Mouse (Mus musculus) C2C12 (cell line): ENCODE results near the gene Ccn1. TPM values are rescaled to one million over a fixed set of nuclear protein-coding genes. Genes with fewer than 3 reads are reported as not detected.

Source experiments
- H3K27me3 ChIP-seq: one replicate; pipeline ENCODE4 v1.6.1; 2011; ENCODE audit not compliant: control insufficient read depth, insufficient read depth, insufficient read length
- H3K36me3 ChIP-seq: one replicate; pipeline ENCODE4 v1.6.1; 2011; ENCODE audit not compliant: control insufficient read depth, insufficient read depth
- H3K4me3 ChIP-seq: one replicate; pipeline ENCODE4 v1.5.1; 2011; ENCODE audit warnings: mild to moderate bottlenecking, control low read depth; ENCODE audit not compliant: poor library complexity, insufficient read depth, severe bottlenecking
- H3K79me2 ChIP-seq: one replicate; pipeline ENCODE4 v1.6.1; 2011; ENCODE audit not compliant: control insufficient read depth, insufficient read depth
- H3K79me3 ChIP-seq: one replicate; pipeline ENCODE4 v1.6.1; 2011; ENCODE audit warnings: low read depth, control low read depth
- H3ac ChIP-seq: one replicate; pipeline ENCODE3; 2011; ENCODE audit warnings: low read depth; ENCODE audit not compliant: control insufficient read depth, insufficient read length
- CEBPB ChIP-seq: IDR thresholded peaks from one replicate; pipeline ENCODE4 v1.6.1; 2011; ENCODE audit warnings: low read depth, mild to moderate bottlenecking, control low read depth, moderate library complexity
- CTCF ChIP-seq: IDR thresholded peaks from one replicate; pipeline ENCODE4 v1.5.1; 2011; ENCODE audit not compliant: control insufficient read depth, insufficient read depth, insufficient read length
- FOSL1 ChIP-seq: IDR thresholded peaks from one replicate; pipeline ENCODE4 v1.8.0; 2011; ENCODE audit warnings: mild to moderate bottlenecking, low read length; ENCODE audit not compliant: poor library complexity, insufficient read depth, severe bottlenecking
- MAX ChIP-seq: IDR thresholded peaks from one replicate; pipeline ENCODE4 v1.6.1; 2011; ENCODE audit warnings: mild to moderate bottlenecking, control low read depth
- MYOD1 ChIP-seq: IDR thresholded peaks from one replicate; pipeline ENCODE4 v1.6.1; 2011; ENCODE audit warnings: low read depth; ENCODE audit not compliant: control insufficient read depth, insufficient read length
- MYOG ChIP-seq: IDR thresholded peaks from one replicate; pipeline ENCODE4 v1.6.1; 2011; ENCODE audit not compliant: control insufficient read depth, insufficient read length; ENCODE audit errors: extremely low read depth
- USF1 ChIP-seq: IDR thresholded peaks from one replicate; pipeline ENCODE4 v1.6.1; 2011; ENCODE audit warnings: low read depth, mild to moderate bottlenecking, control low read depth, moderate library complexity
- polyA plus RNA-seq: library from polyadenylated mRNA; unstranded; fragments of >200 nt; fragmentation: generic; extraction: Trizol; gene quantifications from one replicate; pipeline ENCODE4 v1.2.1, GENCODE M21; 2012; ENCODE audit warnings: missing spikeins

Ccn1 gene
- polyA plus RNA-seq, 1 experiment, result 280 TPM

- Histone ChIP-seq H3K4me3 (peak overlapping the region; percentile 43), H3K79me2 (peaks cover 76% of the 10 kb centered on the region), H3K79me3 (peaks cover 41% of the 10 kb centered on the region), H3ac (peak overlapping the region; percentile 89), H3K36me3 (peaks cover 28% of the 10 kb centered on the region), H3K27me3 (no peaks in the 10 kb centered on the region)
- no peak for TF ChIP-seq MAX
- no peak for TF ChIP-seq CEBPB
- no peak for TF ChIP-seq MYOG
- no peak for TF ChIP-seq MYOD1
- no peak for TF ChIP-seq FOSL1
- no peak for TF ChIP-seq USF1
- no peak for TF ChIP-seq CTCF
These were observed 2.7 kb upstream of the Ccn1 start for GRCm38 (mm10) chr3:145652322-145653131.

- H3K27me3 ChIP-seq, result no peaks in the 10 kb centered on the region
- peak overlapping the region; percentile 89 for H3ac ChIP-seq
- H3K36me3 ChIP-seq, result peaks cover 33% of the 10 kb centered on the region
- TF ChIP-seq USF1 (no peak), FOSL1 (no peak), CEBPB (no peak), MAX (no peak), CTCF (no peak), MYOG (no peak), MYOD1 (no peak)
- peaks cover 82% of the 10 kb centered on the region for H3K79me2 ChIP-seq
- H3K4me3 ChIP-seq, result peak overlapping the region; percentile 43
- peaks cover 45% of the 10 kb centered on the region for H3K79me3 ChIP-seq
These were observed 2.2 kb upstream of the Ccn1 start for GRCm38 (mm10) chr3:145651978-145652321.

- H3K36me3 ChIP-seq, result peaks cover 37% of the 10 kb centered on the region
- H3ac ChIP-seq, result peak overlapping the region; percentile 53
- peaks cover 87% of the 10 kb centered on the region for H3K79me2 ChIP-seq
- peak overlapping the region; percentile 43 for H3K4me3 ChIP-seq
- H3K79me3 ChIP-seq, result peaks cover 47% of the 10 kb centered on the region
- no peaks in the 10 kb centered on the region for H3K27me3 ChIP-seq
- TF ChIP-seq MAX, result no peak
- TF ChIP-seq FOSL1, result no peak
- peak; percentile 7 for TF ChIP-seq CEBPB
- TF ChIP-seq USF1, result no peak
- no peak for TF ChIP-seq CTCF
- no peak for TF ChIP-seq MYOD1
- no peak for TF ChIP-seq MYOG
These were observed 1.5 kb upstream of the Ccn1 start for GRCm38 (mm10) chr3:145651029-145651977.

- Histone ChIP-seq H3K79me2 (peaks cover 82% of the 10 kb centered on the region), H3K4me3 (peak overlapping the region; percentile 43), H3ac (peak overlapping the region; percentile 39), H3K79me3 (peaks cover 47% of the 10 kb centered on the region), H3K27me3 (no peaks in the 10 kb centered on the region), H3K36me3 (peaks cover 40% of the 10 kb centered on the region)
- TF ChIP-seq FOSL1, result no peak
- TF ChIP-seq MYOD1, result no peak
- TF ChIP-seq USF1, result no peak
- no peak for TF ChIP-seq CEBPB
- no peak for TF ChIP-seq CTCF
- TF ChIP-seq MYOG, result no peak
- no peak for TF ChIP-seq MAX
These were observed 674 bp upstream of the Ccn1 start for GRCm38 (mm10) chr3:145650298-145651011.

- H3K27me3 ChIP-seq, result no peaks in the 10 kb centered on the region
- H3K79me2 ChIP-seq, result peaks cover 70% of the 10 kb centered on the region
- H3ac ChIP-seq, result peak overlapping the region; percentile 68
- H3K36me3 ChIP-seq, result peaks cover 31% of the 10 kb centered on the region
- peak; percentile 37 for TF ChIP-seq CTCF
- TF ChIP-seq CEBPB, result no peak
- peaks cover 35% of the 10 kb centered on the region for H3K79me3 ChIP-seq
- H3K4me3 ChIP-seq, result peak overlapping the region; percentile 97
These were observed 560 bp downstream of the Ccn1 start for GRCm38 (mm10) chr3:145648991-145649851.
